Mouse (Mus musculus) limb, embryonic 14.5 days (tissue): ENCODE data around the gene Them7. TPM values are rescaled to one million over a fixed set of nuclear protein-coding genes. Genes with fewer than 3 reads are reported as not detected.

ENCODE experiments used
- ATAC-seq: fragments of 200-750 bp; cut with Nextera tagmentation; 2 replicates; pipeline ENCODE4 v1.8.0; 2017; ENCODE audit warnings: low read depth, moderate number of reproducible peaks, moderate TSS enrichment; ENCODE audit not compliant: low FRiP score
- DNase-seq: peaks from one replicate; pipeline ENCODE4 v3.0.0-alpha.2; 2015; ENCODE audit warnings: low spot score
- H3K27ac ChIP-seq: fragments of 300-500 bp; sonication (generic); replicated peaks from 2 replicates; pipeline ENCODE4 v1.5.1; 2014; ENCODE audit warnings: low read depth, mild to moderate bottlenecking, low read length, moderate library complexity, mixed read lengths
- H3K27me3 ChIP-seq: fragments of 300-500 bp; sonication (generic); 2 replicates; pipeline ENCODE4 v1.6.1; 2014; ENCODE audit warnings: low read length, mixed read lengths; ENCODE audit not compliant: control insufficient read depth, insufficient read depth
- H3K36me3 ChIP-seq: fragments of 300-500 bp; sonication (generic); 2 replicates; pipeline ENCODE4 v1.6.1; 2014; ENCODE audit warnings: mild to moderate bottlenecking, low read length, moderate library complexity, mixed read lengths; ENCODE audit not compliant: control insufficient read depth, insufficient read depth
- H3K4me1 ChIP-seq: fragments of 300-500 bp; sonication (generic); 2 replicates; pipeline ENCODE4 v1.6.1; 2014; ENCODE audit warnings: antibody characterized with exemption, low read length, mixed read lengths; ENCODE audit not compliant: control insufficient read depth, insufficient read depth
- H3K4me2 ChIP-seq: fragments of 300-500 bp; sonication (generic); replicated peaks from 2 replicates; pipeline ENCODE4 v1.6.1; 2014; ENCODE audit warnings: low read depth, mild to moderate bottlenecking, low read length, moderate library complexity; ENCODE audit not compliant: severe bottlenecking
- H3K4me3 ChIP-seq: fragments of 300-500 bp; sonication (generic); replicated peaks from 2 replicates; pipeline ENCODE4 v1.5.1; 2014; ENCODE audit warnings: low read length
- H3K9ac ChIP-seq: fragments of 300-500 bp; sonication (generic); 2 replicates; pipeline ENCODE4 v1.6.1; 2014; ENCODE audit warnings: mild to moderate bottlenecking, low read depth, low read length, moderate library complexity; ENCODE audit not compliant: severe bottlenecking
- H3K9me3 ChIP-seq: fragments of 300-500 bp; sonication (generic); 2 replicates; pipeline ENCODE4 v1.6.1; 2016; ENCODE audit warnings: low read length; ENCODE audit not compliant: control insufficient read depth
- POLR2A ChIP-seq: fragments of 200-500 bp; IDR thresholded peaks from 2 replicates; pipeline ENCODE4 v1.8.0; 2012; ENCODE audit warnings: inconsistent platforms, mild to moderate bottlenecking, moderate library complexity, borderline replicate concordance; ENCODE audit not compliant: insufficient read depth, insufficient read length; ENCODE audit errors: extremely low read depth
- WGBS: fragments of 180-500 bp; shearing (Covaris S2); extraction: QIAGEN DNeasy Blood & Tissue Kit; methylation state at CpG from one replicate; pipeline ENCODE4 v1.1.7; 2014; 5-methylcytosine and 5-hydroxymethylcytosine counted together
- polyA plus RNA-seq, 2 experiments: library from polyadenylated mRNA; depleted of rRNA in 1 of 2; stranded (reverse) in 1 of 2; unstranded in 1 of 2; fragments of >200 nt; fragmentation: Nextera tagmentation in 1 of 2; extraction: Ambion mirVana in 1 of 2; gene quantifications; 2 replicates each; pipeline versions ENCODE4 v1.2.1 to v1.2.3; 2012 to 2014

The Them7 gene
- polyA plus RNA-seq, 2 experiments: 0.63 to 0.94 TPM

- H3K4me1 ChIP-seq: no peaks in the 10 kb centered on the region
- H3K27me3 ChIP-seq: no peaks in the 10 kb centered on the region
- H3K4me3 ChIP-seq: no peak overlapping the region
- H3K36me3 ChIP-seq: no peaks in the 10 kb centered on the region
- ATAC-seq: no peak
- H3K27ac ChIP-seq: no peak overlapping the region
- 84% methylated on average over 5 of the region's 5 CpGs for WGBS
- no peak for DNase-seq
- no peak overlapping the region for H3K4me2 ChIP-seq
- H3K9me3 ChIP-seq: no peaks in the 10 kb centered on the region
- no peak overlapping the region for H3K9ac ChIP-seq
- TF ChIP-seq POLR2A: no peak
Measured at GRCm38 (mm10) chr2:105326067-105326466, 101.9 kb downstream of the Them7 start.

- H3K27me3 ChIP-seq: 0 out of 2 replicates have a peak, but pooled peaks cover 3% of the 10 kb centered on the region
- no peak for TF ChIP-seq POLR2A
- no peak for DNase-seq
- no peaks in the 10 kb centered on the region for H3K36me3 ChIP-seq
- no peaks in the 10 kb centered on the region for H3K4me1 ChIP-seq
- no peak overlapping the region for H3K4me2 ChIP-seq
- H3K4me3 ChIP-seq: no peak overlapping the region
- H3K9ac ChIP-seq: no peak overlapping the region
- H3K27ac ChIP-seq: no peak overlapping the region
- WGBS: 86% methylated on average over 4 of the region's 4 CpGs
- no peak for ATAC-seq
- no peaks in the 10 kb centered on the region for H3K9me3 ChIP-seq
Measured at GRCm38 (mm10) chr2:105330024-105330423, 105.9 kb downstream of the Them7 start.

- Histone ChIP-seq H3K9me3 (no peaks in the 10 kb centered on the region), H3K27ac (no peak overlapping the region), H3K27me3 (0 out of 2 replicates have a peak, but pooled peaks cover 3% of the 10 kb centered on the region), H3K4me2 (no peak overlapping the region), H3K4me1 (no peaks in the 10 kb centered on the region), H3K9ac (no peak overlapping the region), H3K4me3 (no peak overlapping the region), H3K36me3 (no peaks in the 10 kb centered on the region)
- TF ChIP-seq POLR2A: no peak
- ATAC-seq: no peak
- WGBS: 66% methylated on average over 8 of the region's 8 CpGs
- DNase-seq: no peak
Measured at GRCm38 (mm10) chr2:105333107-105333506, 109.0 kb downstream of the Them7 start.

GRCm38 (mm10) chr2:105333976-105334713, 110.0 kb downstream of the Them7 start:
- DNase-seq: peak; percentile 75

GRCm38 (mm10) chr2:105335661-105336060, 111.5 kb downstream of the Them7 start:
- H3K4me1 ChIP-seq: no peaks in the 10 kb centered on the region
- no peaks in the 10 kb centered on the region for H3K36me3 ChIP-seq
- H3K9me3 ChIP-seq: no peaks in the 10 kb centered on the region
- H3K27me3 ChIP-seq: 0 out of 2 replicates have a peak, but pooled peaks cover 3% of the 10 kb centered on the region
- no peak for DNase-seq
- no peak for TF ChIP-seq POLR2A
- no peak overlapping the region for H3K27ac ChIP-seq
- ATAC-seq: no peak
- H3K4me3 ChIP-seq: no peak overlapping the region
- no peak overlapping the region for H3K9ac ChIP-seq
- no peak overlapping the region for H3K4me2 ChIP-seq
- 89% methylated on average over 2 of the region's 2 CpGs for WGBS

More at GRCm38 (mm10) chr2:105333976-105334713, 110.0 kb downstream of the Them7 start:
- peak; percentile 66 for ATAC-seq
- no peaks in the 10 kb centered on the region for H3K36me3 ChIP-seq
- H3K9ac ChIP-seq: no peak overlapping the region
- no peaks in the 10 kb centered on the region for H3K9me3 ChIP-seq
- no peaks in the 10 kb centered on the region for H3K4me1 ChIP-seq
- TF ChIP-seq POLR2A: no peak
- H3K4me3 ChIP-seq: no peak overlapping the region
- no peak overlapping the region for H3K27ac ChIP-seq
- WGBS: 40% methylated on average over 10 of the region's 10 CpGs
- 0 out of 2 replicates have a peak, but pooled peaks cover 3% of the 10 kb centered on the region for H3K27me3 ChIP-seq
- no peak overlapping the region for H3K4me2 ChIP-seq
